Mouse (Mus musculus): ENCODE data around the gene Prokr1. TPM values are rescaled to one million over a fixed set of nuclear protein-coding genes. Genes with fewer than 3 reads are reported as not detected.

Gene Prokr1
- total RNA-seq, 2 experiments from 2014 or later: 2.1 to 2.3 TPM

Other genes starting within 250 kb of the Prokr1 start
- gene Gkn1, start 239.8 kb downstream of the Prokr1 start, total RNA-seq (2021): not detected
- not detected for gene Gkn2, start 217.4 kb downstream of the Prokr1 start, total RNA-seq (2021)
- gene Gkn3, start 201.8 kb downstream of the Prokr1 start, total RNA-seq (2021): 1 to 10 TPM in 1 of 2 experiments, under 1 TPM in 1; 0.33 to 2.6 TPM
- gene Bmp10, start 161.7 kb downstream of the Prokr1 start, total RNA-seq (2021): not detected
- 1 to 10 TPM in 1 of 2 experiments, under 1 TPM in 1; 0.82 to 1.3 TPM for gene Arhgap25, start 57.5 kb downstream of the Prokr1 start, total RNA-seq (2021)
- 1 to 10 TPM; 2.7 to 3.3 TPM for gene Aplf, start 81.5 kb upstream of the Prokr1 start, total RNA-seq (2021)
- gene Efcc1, start 140.1 kb upstream of the Prokr1 start, total RNA-seq (2021): 1 to 10 TPM; 1.0 to 1.2 TPM
- gene Gp9, start 187.3 kb upstream of the Prokr1 start, total RNA-seq (2021): not detected
- gene Rab43, start 221.4 kb upstream of the Prokr1 start, total RNA-seq (2021): 1 to 10 TPM; 5.3 to 8.3 TPM
- under 1 TPM in 1 of 2 experiments, not detected in 1; 0.59 TPM for gene Gm45140, start 245.1 kb upstream of the Prokr1 start, total RNA-seq (2021)
- 10 to 100 TPM; 17.8 to 20.4 TPM for gene Isy1, start 248.1 kb upstream of the Prokr1 start, total RNA-seq (2021)

Measured in gastrocnemius, postnatal 25 days (tissue).